Mouse (Mus musculus) olfactory bulb, adult 2 months (tissue): ENCODE measurements around the gene BC025920. TPM values are rescaled to one million over a fixed set of nuclear protein-coding genes. Genes with fewer than 3 reads are reported as not detected.

Source experiments
- H3K27ac ChIP-seq: fragments of 200-500 bp; 2 replicates; pipeline ENCODE4 v1.5.1; 2012; ENCODE audit warnings: low read depth, low read length; ENCODE audit not compliant: insufficient read depth
- H3K4me1 ChIP-seq: fragments of 200-500 bp; 2 replicates; pipeline ENCODE4 v1.6.1; 2012; ENCODE audit warnings: low read length; ENCODE audit not compliant: control insufficient read depth, insufficient read depth
- H3K4me3 ChIP-seq: fragments of 200-500 bp; 2 replicates; pipeline ENCODE4 v1.5.1; 2012; ENCODE audit warnings: mild to moderate bottlenecking, low read depth, low read length, moderate library complexity; ENCODE audit not compliant: insufficient read depth
- CTCF ChIP-seq: fragments of 200-500 bp; IDR thresholded peaks from 2 replicates; pipeline ENCODE4 v1.5.1; 2012; ENCODE audit warnings: low read depth, mild to moderate bottlenecking, low read length, moderate library complexity; ENCODE audit not compliant: insufficient read depth
- POLR2A ChIP-seq: fragments of 200-500 bp; IDR thresholded peaks from 2 replicates; pipeline ENCODE4 v1.6.1; 2012; ENCODE audit warnings: mild to moderate bottlenecking, low read depth, low read length, moderate library complexity; ENCODE audit not compliant: insufficient read depth
- WGBS: fragments of 180-500 bp; shearing (Covaris S2); methylation state at CpG from one replicate; pipeline ENCODE4 v1.1.7; 2018; 5-methylcytosine and 5-hydroxymethylcytosine counted together
- polyA plus RNA-seq: library from polyadenylated mRNA; stranded (reverse); fragments of >200 nt; gene quantifications from 2 replicates; pipeline ENCODE4 v1.2.4, GENCODE M21; 2012; ENCODE audit warnings: low replicate concordance; ENCODE audit not compliant: missing spikeins, insufficient read depth, insufficient read length

The BC025920 gene
- not detected in 2 replicates for polyA plus RNA-seq

DNA sequence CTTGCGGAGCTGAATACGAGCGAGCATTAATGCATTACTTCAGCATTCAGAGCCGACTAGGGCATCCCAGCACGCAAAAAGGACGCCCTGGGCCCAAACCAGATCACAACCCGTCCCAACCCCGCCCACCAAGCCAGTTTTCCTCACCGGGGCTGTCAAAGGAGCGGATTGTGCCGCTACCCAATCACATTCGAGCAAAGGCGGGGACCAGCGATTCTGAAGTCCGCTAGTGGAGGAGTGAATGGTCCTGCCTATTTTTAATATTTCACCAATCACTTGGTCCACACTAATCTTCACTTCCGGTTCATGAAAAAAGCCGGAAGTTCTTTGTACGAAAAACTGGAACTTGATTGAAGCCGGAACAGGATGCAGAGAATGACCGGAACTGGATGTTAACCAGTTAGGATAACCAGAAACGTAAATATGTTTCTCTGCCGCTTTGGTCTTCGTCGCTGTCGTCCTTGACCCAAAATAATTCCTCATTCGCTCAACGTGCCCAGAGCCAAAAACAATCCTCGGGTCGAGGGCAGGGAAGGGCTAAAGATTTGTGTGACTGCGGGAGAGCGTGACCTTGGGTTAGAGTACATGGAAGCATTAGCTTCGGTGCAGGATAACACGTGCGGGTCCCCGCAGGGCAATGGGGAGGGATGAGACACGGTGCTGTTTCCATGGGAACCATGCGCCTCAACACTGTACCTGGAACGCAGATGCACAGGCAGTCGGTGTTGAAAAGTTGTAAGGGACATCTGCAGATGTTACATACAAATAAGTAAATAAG lies at the start of gene BC025920:
BC025920 (plus strand) TSS at position 297 of the 778 bp plus-strand sequence.
- Histone ChIP-seq H3K27ac (peak within 1 kb of the TSS; percentile 92), H3K4me1 (peaks cover 10% of the 10 kb centered on the region), H3K4me3 (peak within 1 kb of the TSS; percentile 59)
- no peak for TF ChIP-seq CTCF
- TF ChIP-seq POLR2A: peak; percentile 43; the same call in 1 of the 2 replicates
- under 1% methylated on average over 39 of the region's 39 CpGs for WGBS

GRCm38 (mm10) chr10:81556282-81556681 lies 49.8 kb upstream of the BC025920 start:
- TF ChIP-seq POLR2A (no peak), CTCF (0 out of 2 replicates have a peak, but pooled peaks have one; percentile 38)
- peaks cover 13% of the 10 kb centered on the region for H3K4me1 ChIP-seq
- WGBS: 77% methylated on average over 3 of the region's 3 CpGs

DNA sequence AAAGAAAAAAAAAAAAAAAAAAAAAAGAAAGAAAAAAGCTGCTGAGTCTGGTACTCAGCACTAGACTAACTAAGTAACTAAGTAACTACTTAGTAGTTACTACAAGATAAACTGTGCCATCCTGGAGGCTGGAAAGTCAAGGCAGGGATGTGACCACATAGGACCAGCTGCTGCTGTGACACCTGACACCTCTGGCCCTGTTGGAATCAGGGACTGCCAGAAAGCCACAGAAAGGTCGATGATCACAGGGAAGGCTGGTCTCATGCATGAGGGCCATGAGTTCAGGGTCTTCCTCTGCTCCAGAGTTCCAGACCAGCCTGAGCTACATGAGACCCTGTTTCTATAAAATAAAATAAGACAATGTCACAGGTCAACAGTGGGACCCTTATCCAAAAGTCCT lies 48.6 kb upstream of the BC025920 start:
- TF ChIP-seq POLR2A (no peak), CTCF (no peak)
- Histone ChIP-seq H3K4me1 (peaks cover 11% of the 10 kb centered on the region), H3K4me3 (no peak overlapping the region), H3K27ac (no peak overlapping the region)
- WGBS: 59% methylated on average over 1 of the region's 1 CpGs

More at GRCm38 (mm10) chr10:81556282-81556681, 49.8 kb upstream of the BC025920 start:
- no peak overlapping the region for H3K4me3 ChIP-seq
- H3K27ac ChIP-seq: no peak overlapping the region

DNA sequence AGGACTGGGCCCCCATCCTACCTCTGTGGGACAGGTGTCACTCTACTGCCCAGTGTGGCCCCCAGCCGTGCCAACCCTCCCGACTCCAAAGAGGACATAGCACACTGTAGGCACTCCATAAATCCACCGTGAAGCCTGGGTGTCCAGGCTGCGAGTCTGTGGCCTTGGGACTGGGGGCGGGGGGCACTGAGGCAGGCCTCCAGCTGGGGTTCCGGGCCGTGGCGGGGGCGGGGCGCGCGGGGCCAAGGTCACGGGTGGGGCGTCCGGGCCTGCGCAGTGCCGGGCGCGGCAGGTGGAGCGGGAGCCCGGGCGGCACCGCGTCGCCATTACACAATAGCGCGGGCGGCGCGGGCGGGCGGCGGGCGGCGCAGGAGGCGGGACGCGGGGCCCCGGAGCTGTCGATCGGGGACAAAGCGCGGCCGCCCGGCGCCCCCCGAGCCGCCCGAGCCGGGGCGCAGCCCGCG lies 46.9 kb upstream of the BC025920 start, which contains the start of gene Aes:
Aes (plus strand) TSS at position 326 of the 464 bp plus-strand sequence.
- peak within 1 kb of the TSS; percentile 99 for H3K4me3 ChIP-seq
- under 1% methylated on average over 47 of the region's 53 CpGs for WGBS
- peak within 1 kb of the TSS; percentile 98 for H3K27ac ChIP-seq
- 0 out of 2 replicates have a peak, but pooled peaks have one; percentile 24 for TF ChIP-seq POLR2A
- TF ChIP-seq CTCF: no peak
- peaks cover 26% of the 10 kb centered on the region for H3K4me1 ChIP-seq

GRCm38 (mm10) chr10:81559627-81560539 lies 46.2 kb upstream of the BC025920 start:
- TF ChIP-seq CTCF (no peak), POLR2A (peak; percentile 53)
- peak overlapping the region; percentile 99 for H3K4me3 ChIP-seq
- peak overlapping the region; percentile 98 for H3K27ac ChIP-seq
- WGBS: 2% methylated on average over 36 of the region's 36 CpGs
- H3K4me1 ChIP-seq: peaks cover 32% of the 10 kb centered on the region

GRCm38 (mm10) chr10:81560719-81561459 lies 45.2 kb upstream of the BC025920 start:
- 38% methylated on average over 16 of the region's 16 CpGs for WGBS
- TF ChIP-seq CTCF (no peak), POLR2A (no peak)

GRCm38 (mm10) chr10:81562411-81562810 lies 43.7 kb upstream of the BC025920 start:
- TF ChIP-seq CTCF: no peak
- TF ChIP-seq POLR2A: no peak
- Histone ChIP-seq H3K4me3 (no peak overlapping the region), H3K4me1 (peaks cover 39% of the 10 kb centered on the region), H3K27ac (no peak overlapping the region)
- 80% methylated on average over 6 of the region's 6 CpGs for WGBS

More at GRCm38 (mm10) chr10:81560719-81561459, 45.2 kb upstream of the BC025920 start:
- H3K27ac ChIP-seq: no peak overlapping the region
- H3K4me1 ChIP-seq: peaks cover 39% of the 10 kb centered on the region
- peak overlapping the region; percentile 99 for H3K4me3 ChIP-seq

DNA sequence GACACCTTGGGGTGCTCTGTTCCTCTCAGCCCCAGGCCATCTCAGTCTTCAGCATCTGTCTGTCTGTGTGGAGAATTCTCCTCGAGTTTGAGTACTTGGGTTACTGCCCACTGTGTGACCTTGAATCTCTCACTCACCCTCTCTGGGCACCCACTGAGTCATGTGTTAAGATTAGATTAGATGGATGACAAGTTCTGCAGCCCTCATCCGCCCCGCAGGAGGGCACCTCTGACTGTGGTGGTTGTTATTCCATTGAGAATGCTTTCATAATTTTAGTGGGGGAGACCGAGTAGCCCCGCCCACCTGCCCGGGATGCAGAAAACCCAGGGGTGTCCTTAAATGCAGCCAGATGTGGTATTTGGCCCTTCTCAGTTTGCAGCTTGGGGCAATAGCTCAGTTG lies 42.6 kb upstream of the BC025920 start:
- no peak overlapping the region for H3K27ac ChIP-seq
- WGBS: 45% methylated on average over 6 of the region's 6 CpGs
- peaks cover 42% of the 10 kb centered on the region for H3K4me1 ChIP-seq
- no peak for TF ChIP-seq CTCF
- no peak overlapping the region for H3K4me3 ChIP-seq
